Mouse (Mus musculus) liver, adult 2 months (tissue): Measurements from ENCODE around the gene Hbq1a. TPM values are rescaled to one million over a fixed set of nuclear protein-coding genes. Genes with fewer than 3 reads are reported as not detected.

Experiments
- DNase-seq: peaks from one replicate; pipeline ENCODE4 v3.0.0-alpha.2; 2011; ENCODE audit warnings: low read depth, low spot score; ENCODE audit errors: extremely low read depth
- H3K27ac ChIP-seq: fragments of 200-500 bp; replicated peaks from 2 replicates; pipeline ENCODE4 v1.5.1; 2012; ENCODE audit warnings: low read depth, mild to moderate bottlenecking, control low read depth, inconsistent platforms, low read length; ENCODE audit not compliant: insufficient read depth
- H3K27me3 ChIP-seq: fragments of 200-500 bp; 2 replicates; pipeline ENCODE4 v1.6.1; 2012; ENCODE audit warnings: mild to moderate bottlenecking, moderate library complexity, low read length, inconsistent platforms; ENCODE audit not compliant: control insufficient read depth, insufficient read depth
- H3K36me3 ChIP-seq: fragments of 200-500 bp; 2 replicates; pipeline ENCODE4 v1.6.1; 2012; ENCODE audit warnings: low read length, inconsistent platforms; ENCODE audit not compliant: control insufficient read depth, insufficient read depth
- H3K4me1 ChIP-seq: fragments of 200-500 bp; 2 replicates; pipeline ENCODE4 v1.6.1; 2011; ENCODE audit warnings: low read length; ENCODE audit not compliant: control insufficient read depth, insufficient read depth
- H3K4me3 ChIP-seq: fragments of 200-500 bp; 2 replicates; pipeline ENCODE4 v1.5.1; 2011; ENCODE audit warnings: low read depth, mild to moderate bottlenecking, control low read depth, low read length, moderate library complexity; ENCODE audit not compliant: insufficient read depth
- H3K79me2 ChIP-seq: fragments of 200-500 bp; 2 replicates; pipeline ENCODE4 v1.6.1; 2012; ENCODE audit warnings: inconsistent platforms, mild to moderate bottlenecking, low read length, moderate library complexity; ENCODE audit not compliant: control insufficient read depth, insufficient read depth
- H3K9ac ChIP-seq: fragments of 200-500 bp; 2 replicates; pipeline ENCODE4 v1.6.1; 2012; ENCODE audit warnings: low read depth, mild to moderate bottlenecking, control low read depth, inconsistent platforms, low read length
- CTCF ChIP-seq: fragments of 200-500 bp; IDR thresholded peaks from 2 replicates; pipeline ENCODE4 v1.5.1; 2011; ENCODE audit warnings: low read depth, low read length, control low read depth
- POLR2A ChIP-seq: fragments of 200-500 bp; IDR thresholded peaks from 2 replicates; pipeline ENCODE4 v1.6.1; 2011; ENCODE audit warnings: low read length, control low read depth; ENCODE audit not compliant: insufficient read depth; ENCODE audit errors: extremely low read depth
- WGBS: fragments of 180-500 bp; shearing (Covaris S2); methylation state at CpG from one replicate; pipeline ENCODE4 v1.1.7; 2018; 5-methylcytosine and 5-hydroxymethylcytosine counted together
- polyA plus RNA-seq: library from polyadenylated mRNA; depleted of rRNA; stranded (reverse); fragments of >200 nt; gene quantifications from 2 replicates; pipeline ENCODE4 v1.2.3, GENCODE M21; 2012
- total RNA-seq: library from RNA; depleted of rRNA; stranded (reverse); fragments of >200 nt; gene quantifications from 2 replicates; pipeline ENCODE4 v1.2.3, GENCODE M21; 2014

The Hbq1a gene
- total and polyA plus RNA-seq, 2 experiments, result 0.46 TPM; not detected in 1

DNA sequence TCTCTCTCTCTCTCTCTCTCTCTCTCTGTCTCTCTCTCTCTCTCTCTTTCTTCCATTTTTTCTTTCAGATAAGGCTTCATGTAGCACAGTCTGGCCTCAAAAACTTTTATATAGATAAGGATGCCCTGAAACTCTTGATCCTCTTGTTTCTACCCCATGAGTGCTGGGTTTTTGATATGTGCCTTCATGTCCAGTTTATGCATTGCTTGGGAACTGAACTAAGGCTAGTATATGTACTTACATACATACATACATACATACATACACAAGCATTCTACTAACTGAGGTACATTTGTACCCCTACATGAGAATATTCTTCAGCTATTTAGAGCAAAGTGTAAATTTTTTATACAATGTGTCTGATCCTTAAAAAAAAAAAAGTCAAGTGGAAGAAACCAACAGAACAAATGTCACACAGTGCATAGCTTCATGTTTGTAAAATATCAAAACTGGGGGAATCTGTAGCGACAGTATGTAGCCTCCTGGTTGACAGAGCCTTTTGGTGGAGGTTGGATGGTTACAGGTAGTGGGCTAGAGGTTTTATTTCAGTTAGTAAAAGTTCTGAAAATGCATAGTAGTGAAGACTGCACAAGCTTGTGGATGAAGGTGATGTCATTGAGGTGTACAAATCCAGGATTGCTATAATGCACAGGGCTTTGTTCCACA lies 1.9 kb upstream of the Hbq1a start:
- H3K27ac ChIP-seq, result no peak overlapping the region
- no peak overlapping the region for H3K9ac ChIP-seq
- WGBS, result 92% methylated on average over 1 of the region's 1 CpGs
- no peak for DNase-seq
- no peaks in the 10 kb centered on the region for H3K4me1 ChIP-seq
- no peak for TF ChIP-seq POLR2A
- TF ChIP-seq CTCF, result no peak
- no peaks in the 10 kb centered on the region for H3K79me2 ChIP-seq
- H3K27me3 ChIP-seq, result peaks cover 8% of the 10 kb centered on the region; the same call in 1 of the 2 replicates
- H3K36me3 ChIP-seq, result no peaks in the 10 kb centered on the region
- H3K4me3 ChIP-seq, result no peak overlapping the region

DNA sequence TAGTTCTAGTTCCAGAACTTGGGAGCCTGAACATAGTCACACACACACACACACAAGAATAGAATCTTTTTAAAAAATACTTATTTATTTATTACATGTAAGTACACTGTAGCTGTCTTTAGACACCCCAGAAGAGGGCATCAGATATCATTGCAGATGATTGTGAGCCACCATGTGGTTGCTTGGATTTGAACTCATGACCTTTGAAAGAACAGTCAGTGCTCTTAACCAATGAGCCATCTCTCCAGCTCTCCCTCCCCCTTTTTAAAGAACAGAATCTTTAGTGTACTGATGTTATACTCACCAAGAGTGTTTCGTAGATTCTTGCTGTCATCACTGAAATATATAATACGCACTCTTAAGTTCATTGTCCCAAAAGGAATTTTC lies 1.3 kb upstream of the Hbq1a start:
- no peaks in the 10 kb centered on the region for H3K79me2 ChIP-seq
- H3K27ac ChIP-seq, result no peak overlapping the region
- 91% methylated on average over 2 of the region's 2 CpGs for WGBS
- no peaks in the 10 kb centered on the region for H3K36me3 ChIP-seq
- H3K27me3 ChIP-seq, result peaks cover 8% of the 10 kb centered on the region; the same call in 1 of the 2 replicates
- DNase-seq, result no peak
- TF ChIP-seq POLR2A, result no peak
- TF ChIP-seq CTCF, result no peak
- no peak overlapping the region for H3K4me3 ChIP-seq
- no peaks in the 10 kb centered on the region for H3K4me1 ChIP-seq
- H3K9ac ChIP-seq, result no peak overlapping the region

DNA sequence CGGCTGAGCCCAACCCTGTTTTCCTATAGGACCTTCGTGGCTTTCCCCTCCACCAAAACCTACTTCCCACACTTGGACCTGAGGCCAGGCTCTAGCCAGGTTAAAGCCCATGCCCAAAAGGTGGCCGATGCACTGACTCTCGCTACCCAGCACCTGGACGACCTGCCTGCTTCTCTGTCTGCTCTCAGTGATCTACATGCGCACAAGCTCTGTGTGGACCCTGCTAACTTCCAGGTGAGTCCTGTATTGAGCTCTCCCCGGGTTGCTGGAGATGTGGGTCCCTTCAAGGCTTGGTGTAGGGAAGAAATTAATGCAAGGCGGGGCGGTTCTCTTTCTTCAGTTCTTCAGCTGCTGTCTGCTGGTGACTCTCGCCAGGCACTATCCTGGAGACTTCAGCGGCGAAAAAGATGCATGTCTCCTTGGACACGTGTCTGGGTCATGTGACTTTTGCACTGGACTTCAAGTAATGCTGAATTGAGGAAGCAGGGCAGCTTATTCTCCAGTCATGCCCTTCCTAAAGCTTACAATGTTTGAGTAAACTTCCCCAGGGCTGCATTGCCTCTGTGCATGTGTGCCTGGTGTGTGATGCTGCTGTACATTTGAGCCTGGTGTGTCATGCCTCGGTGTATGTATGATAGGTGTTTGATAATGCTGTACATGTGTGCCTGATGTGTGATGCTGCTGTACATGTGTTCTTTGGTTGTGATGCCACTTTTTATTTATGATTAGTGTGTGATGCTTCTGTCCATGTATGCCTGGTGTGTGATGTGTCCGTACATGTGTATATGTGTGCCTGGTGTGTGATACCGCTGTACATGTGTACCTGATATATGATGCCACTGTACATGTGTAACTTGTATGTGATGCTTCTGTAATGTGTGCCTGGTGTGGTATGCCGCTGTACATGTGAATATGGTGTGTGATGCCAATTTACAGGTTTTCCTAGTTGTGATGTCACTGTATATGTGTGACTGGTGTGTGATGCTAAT lies 704 bp downstream of the Hbq1a start:
- H3K36me3 ChIP-seq, result no peaks in the 10 kb centered on the region
- H3K4me3 ChIP-seq, result no peak overlapping the region
- no peaks in the 10 kb centered on the region for H3K4me1 ChIP-seq
- no peak overlapping the region for H3K9ac ChIP-seq
- peaks cover 8% of the 10 kb centered on the region; the same call in 1 of the 2 replicates for H3K27me3 ChIP-seq
- H3K79me2 ChIP-seq, result no peaks in the 10 kb centered on the region
- 53% methylated on average over 15 of the region's 17 CpGs for WGBS
- TF ChIP-seq POLR2A (no peak), CTCF (no peak)
- no peak for DNase-seq
- H3K27ac ChIP-seq, result no peak overlapping the region

DNA sequence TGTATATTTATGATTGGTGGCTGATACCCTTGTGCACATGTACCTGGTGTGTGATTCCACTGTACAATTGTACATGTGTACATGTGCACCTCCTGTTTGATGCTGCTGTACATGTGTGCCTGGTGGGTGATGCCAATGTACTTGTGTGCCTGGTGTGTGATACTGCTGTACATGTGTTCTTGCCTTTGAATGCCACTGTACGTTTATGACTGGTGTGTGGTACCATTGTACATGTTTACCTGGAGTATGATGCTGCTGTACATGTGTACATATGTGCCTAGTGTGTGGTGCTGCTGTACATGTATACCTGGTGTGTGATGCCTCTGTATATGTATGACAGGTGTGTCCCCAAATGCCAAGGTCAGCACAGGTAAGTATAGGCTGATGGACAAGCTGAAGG lies 1.6 kb downstream of the Hbq1a start:
- H3K27ac ChIP-seq, result no peak overlapping the region
- no peaks in the 10 kb centered on the region for H3K79me2 ChIP-seq
- H3K27me3 ChIP-seq, result peaks cover 8% of the 10 kb centered on the region; the same call in 1 of the 2 replicates
- no peak for DNase-seq
- no peak overlapping the region for H3K9ac ChIP-seq
- no peak overlapping the region for H3K4me3 ChIP-seq
- no peaks in the 10 kb centered on the region for H3K4me1 ChIP-seq
- no peaks in the 10 kb centered on the region for H3K36me3 ChIP-seq
- TF ChIP-seq CTCF (no peak), POLR2A (no peak)
- 63% methylated on average over 1 of the region's 1 CpGs for WGBS

DNA sequence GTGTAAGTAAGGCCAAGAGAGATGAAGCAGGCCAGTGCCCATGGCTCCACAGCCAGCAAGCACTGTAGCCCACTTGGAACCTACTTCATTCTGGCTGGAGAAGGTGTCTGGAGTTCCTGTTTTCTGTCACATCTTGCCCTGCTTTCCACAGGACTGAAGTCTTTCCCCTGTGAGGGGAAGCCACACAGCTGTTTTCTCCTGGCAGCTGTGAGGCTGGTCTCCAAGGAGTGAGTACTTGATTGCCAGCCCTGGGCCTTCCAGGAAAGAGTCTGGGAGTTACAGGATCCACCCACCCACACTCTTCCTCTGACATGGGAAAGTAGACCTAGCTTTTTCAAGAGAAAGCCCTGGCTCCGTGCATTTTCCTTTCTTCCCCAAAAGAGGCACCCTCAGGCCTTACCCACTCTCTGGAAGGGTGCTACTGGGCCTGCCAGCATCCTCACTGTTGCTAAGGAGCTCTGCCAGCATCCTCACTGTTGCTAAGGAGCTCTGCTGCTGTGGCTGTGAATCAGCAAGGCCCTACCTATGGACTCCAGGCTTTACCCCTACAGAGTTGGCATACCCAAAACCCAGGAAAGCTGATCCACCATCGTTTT lies 3.1 kb downstream of the Hbq1a start:
- Histone ChIP-seq H3K79me2 (no peaks in the 10 kb centered on the region), H3K27ac (no peak overlapping the region), H3K36me3 (no peaks in the 10 kb centered on the region), H3K4me1 (no peaks in the 10 kb centered on the region), H3K9ac (no peak overlapping the region), H3K4me3 (no peak overlapping the region), H3K27me3 (peaks cover 8% of the 10 kb centered on the region; the same call in 1 of the 2 replicates)
- WGBS, result 33% methylated on average over 2 of the region's 2 CpGs
- no peak for DNase-seq
- TF ChIP-seq CTCF (no peak), POLR2A (no peak)
